Mouse (Mus musculus): Measurements from ENCODE around the gene Tmed9. TPM values are rescaled to one million over a fixed set of nuclear protein-coding genes. Genes with fewer than 3 reads are reported as not detected.

Gene Tmed9
- total and polyA plus RNA-seq, 3 experiments, result 64.5 to 95.7 (median 85.5) TPM

DNA sequence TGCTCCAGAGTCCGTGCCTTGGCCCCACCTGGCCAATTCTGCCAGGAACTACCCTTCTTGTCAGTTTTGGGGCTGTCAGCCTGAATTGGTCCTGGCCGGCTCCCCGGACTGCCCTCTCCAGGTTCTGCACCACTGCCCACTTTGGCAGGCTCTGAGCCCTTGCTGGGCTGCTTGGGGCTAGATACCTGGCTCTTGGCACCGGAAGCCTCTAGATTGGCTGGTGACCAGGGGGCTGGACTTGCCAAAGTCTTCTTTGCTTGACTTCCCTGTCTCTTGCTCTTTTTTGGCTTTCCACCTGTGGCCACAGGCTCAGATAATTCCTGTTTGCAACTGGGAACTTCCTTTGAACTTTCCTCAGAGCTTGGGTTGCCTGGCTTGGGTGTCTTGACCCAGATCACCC, 30.6 kb upstream of the Tmed9 start:
- WGBS, result 88% methylated on average over 4 of the region's 4 CpGs
- Histone ChIP-seq H3K27ac (no peak overlapping the region), H3K27me3 (ENCODE audit: control insufficient read depth, insufficient read depth, low read length) (no peaks in the 10 kb centered on the region), H3K4me3 (no peak overlapping the region), H3K79me2 (replicated peaks; ENCODE audit: control insufficient read depth, insufficient read depth, low read length) (no peaks in the 10 kb centered on the region), H3K9ac (ENCODE audit: low read depth, low read length) (no peak overlapping the region), H3K4me1 (ENCODE audit: control insufficient read depth, insufficient read depth, low read length) (no peaks in the 10 kb centered on the region), H3K36me3 (ENCODE audit: control insufficient read depth, insufficient read depth, low read length) (no peaks in the 10 kb centered on the region)
- intact Hi-C loops (cut with DNase I), result no loop called here
- DNase-seq, result no peak
- TF ChIP-seq POLR2A (IDR thresholded peaks at IDR 0.05; ENCODE audit: insufficient read depth, low read depth, low read length), result no peak
- no peak for TF ChIP-seq CTCF (IDR thresholded peaks at IDR 0.05)
- TF ChIP-seq EP300 (IDR thresholded peaks at IDR 0.05; ENCODE audit: insufficient read depth, low read depth, low read length), result no peak

DNA sequence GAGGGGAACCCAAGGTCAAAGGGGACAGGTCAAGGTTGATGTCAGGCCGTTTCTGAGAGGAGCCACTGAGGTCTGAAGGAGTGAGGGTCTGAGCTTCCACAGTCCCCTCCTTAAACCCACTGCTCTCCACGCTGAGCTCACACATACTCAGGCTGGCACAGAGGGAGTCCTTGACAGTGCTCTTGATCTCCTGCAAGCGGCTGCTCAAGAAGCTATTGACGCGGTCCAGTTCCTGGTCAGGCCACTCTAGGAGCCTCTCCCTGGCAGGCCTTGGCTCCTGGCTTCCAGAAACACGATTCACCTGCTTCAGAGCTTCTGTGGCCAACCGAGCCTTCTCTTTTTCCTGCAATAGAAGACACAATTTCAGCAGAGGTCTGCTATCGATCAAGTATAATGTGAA, 30.1 kb upstream of the Tmed9 start:
- Histone ChIP-seq H3K9ac (ENCODE audit: low read depth, low read length) (no peak overlapping the region), H3K36me3 (ENCODE audit: control insufficient read depth, insufficient read depth, low read length) (no peaks in the 10 kb centered on the region)

DNA sequence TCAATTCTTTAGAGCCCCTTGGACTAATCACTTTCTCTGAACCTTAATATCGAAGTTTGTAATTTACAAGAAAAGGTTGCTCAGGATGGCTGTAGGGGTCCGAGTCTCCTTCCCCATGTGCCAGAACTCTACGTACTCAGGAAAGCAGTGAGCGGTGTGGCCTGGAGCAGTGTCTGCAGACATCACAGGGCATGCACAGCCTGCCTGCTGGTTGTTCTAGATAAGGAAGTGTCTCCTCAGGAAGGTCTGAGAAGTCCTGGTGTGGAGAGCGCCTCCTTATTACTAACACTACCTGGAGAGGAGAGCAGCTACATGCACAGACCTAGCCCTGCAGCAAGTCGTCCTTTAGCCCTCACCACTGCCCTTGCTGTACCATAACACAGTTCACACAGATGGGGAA, 28.7 kb upstream of the Tmed9 start:
- H3K9ac ChIP-seq (ENCODE audit: low read depth, low read length), result no peak overlapping the region
- no peaks in the 10 kb centered on the region for H3K36me3 ChIP-seq (ENCODE audit: control insufficient read depth, insufficient read depth, low read length)
- H3K4me3 ChIP-seq, result no peak overlapping the region
- no peak for DNase-seq
- H3K79me2 ChIP-seq (replicated peaks; ENCODE audit: control insufficient read depth, insufficient read depth, low read length), result no peaks in the 10 kb centered on the region
- 88% methylated on average over 6 of the region's 6 CpGs for WGBS
- intact Hi-C loops (cut with DNase I), result no loop called here
- H3K4me1 ChIP-seq (ENCODE audit: control insufficient read depth, insufficient read depth, low read length), result no peaks in the 10 kb centered on the region
- H3K27me3 ChIP-seq (ENCODE audit: control insufficient read depth, insufficient read depth, low read length), result no peaks in the 10 kb centered on the region
- TF ChIP-seq CTCF (IDR thresholded peaks at IDR 0.05), result no peak
- TF ChIP-seq EP300 (IDR thresholded peaks at IDR 0.05; ENCODE audit: insufficient read depth, low read depth, low read length), result no peak
- TF ChIP-seq POLR2A (IDR thresholded peaks at IDR 0.05; ENCODE audit: insufficient read depth, low read depth, low read length), result no peak
- no peak overlapping the region for H3K27ac ChIP-seq

More for the DNA sequence above, 30.1 kb upstream of the Tmed9 start:
- DNase-seq, result no peak
- H3K27ac ChIP-seq, result no peak overlapping the region
- no peaks in the 10 kb centered on the region for H3K27me3 ChIP-seq (ENCODE audit: control insufficient read depth, insufficient read depth, low read length)
- H3K4me1 ChIP-seq (ENCODE audit: control insufficient read depth, insufficient read depth, low read length), result no peaks in the 10 kb centered on the region
- intact Hi-C loops (cut with DNase I), result no loop called here
- no peaks in the 10 kb centered on the region for H3K79me2 ChIP-seq (replicated peaks; ENCODE audit: control insufficient read depth, insufficient read depth, low read length)
- TF ChIP-seq EP300 (IDR thresholded peaks at IDR 0.05; ENCODE audit: insufficient read depth, low read depth, low read length) (no peak), CTCF (IDR thresholded peaks at IDR 0.05) (no peak), POLR2A (IDR thresholded peaks at IDR 0.05; ENCODE audit: insufficient read depth, low read depth, low read length) (no peak)
- no peak overlapping the region for H3K4me3 ChIP-seq
- 90% methylated on average over 8 of the region's 8 CpGs for WGBS

DNA sequence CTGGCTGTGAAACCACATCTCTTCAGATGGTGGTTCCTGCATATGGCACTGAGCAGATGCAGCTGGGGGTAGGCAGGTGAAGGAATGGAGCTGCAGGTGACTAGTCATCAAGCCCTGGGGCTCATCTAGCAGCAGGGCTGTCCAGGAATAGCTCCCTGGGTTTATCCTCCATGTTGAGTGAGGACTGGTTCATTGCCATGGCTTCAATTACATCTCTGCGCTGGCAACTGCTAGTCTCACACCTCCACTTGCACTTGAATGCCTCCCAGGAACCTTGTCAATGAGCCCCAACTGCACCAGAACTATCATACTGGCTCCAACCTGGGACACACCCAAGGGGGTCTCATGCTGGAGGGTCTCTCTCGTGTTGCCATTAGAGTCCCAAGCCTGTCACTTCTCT, 25.6 kb upstream of the Tmed9 start:
- DNase-seq, result no peak
- no peaks in the 10 kb centered on the region for H3K4me1 ChIP-seq (ENCODE audit: control insufficient read depth, insufficient read depth, low read length)
- intact Hi-C loops (cut with DNase I), result no loop called here
- 89% methylated on average over 2 of the region's 2 CpGs for WGBS
- no peaks in the 10 kb centered on the region for H3K27me3 ChIP-seq (ENCODE audit: control insufficient read depth, insufficient read depth, low read length)
- no peak for TF ChIP-seq EP300 (IDR thresholded peaks at IDR 0.05; ENCODE audit: insufficient read depth, low read depth, low read length)
- no peak for TF ChIP-seq CTCF (IDR thresholded peaks at IDR 0.05)
- TF ChIP-seq POLR2A (IDR thresholded peaks at IDR 0.05; ENCODE audit: insufficient read depth, low read depth, low read length), result no peak
- H3K9ac ChIP-seq (ENCODE audit: low read depth, low read length), result no peak overlapping the region
- H3K27ac ChIP-seq, result no peak overlapping the region
- H3K4me3 ChIP-seq, result no peak overlapping the region
- no peaks in the 10 kb centered on the region for H3K79me2 ChIP-seq (replicated peaks; ENCODE audit: control insufficient read depth, insufficient read depth, low read length)
- no peaks in the 10 kb centered on the region for H3K36me3 ChIP-seq (ENCODE audit: control insufficient read depth, insufficient read depth, low read length)

DNA sequence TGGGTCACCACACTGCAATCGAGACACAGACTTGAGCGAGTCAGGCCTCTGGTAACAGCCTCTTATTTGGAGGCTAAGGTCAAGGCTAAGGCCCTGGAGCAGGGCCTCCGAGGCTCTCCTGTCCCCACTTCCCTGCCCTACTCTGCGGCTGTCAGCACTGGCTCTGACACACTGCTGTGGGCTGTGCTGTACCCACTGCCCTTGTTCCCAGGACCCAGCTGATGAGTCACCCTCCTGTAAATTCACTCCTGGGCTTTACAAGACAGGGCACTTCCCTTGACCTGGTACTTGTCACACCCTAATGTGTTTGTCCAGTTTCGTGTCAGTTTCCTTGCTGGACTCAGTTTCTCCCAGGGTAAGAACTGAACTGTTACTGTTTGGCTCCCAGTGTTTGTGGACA, 25.1 kb upstream of the Tmed9 start:
- no peaks in the 10 kb centered on the region for H3K4me1 ChIP-seq (ENCODE audit: control insufficient read depth, insufficient read depth, low read length)
- no peak overlapping the region for H3K27ac ChIP-seq
- TF ChIP-seq EP300 (IDR thresholded peaks at IDR 0.05; ENCODE audit: insufficient read depth, low read depth, low read length), result no peak
- no peak for TF ChIP-seq CTCF (IDR thresholded peaks at IDR 0.05)
- TF ChIP-seq POLR2A (IDR thresholded peaks at IDR 0.05; ENCODE audit: insufficient read depth, low read depth, low read length), result no peak
- H3K36me3 ChIP-seq (ENCODE audit: control insufficient read depth, insufficient read depth, low read length), result no peaks in the 10 kb centered on the region
- no peak overlapping the region for H3K4me3 ChIP-seq
- no peak overlapping the region for H3K9ac ChIP-seq (ENCODE audit: low read depth, low read length)
- intact Hi-C loops (cut with DNase I), result no loop called here
- no peaks in the 10 kb centered on the region for H3K79me2 ChIP-seq (replicated peaks; ENCODE audit: control insufficient read depth, insufficient read depth, low read length)
- 83% methylated on average over 5 of the region's 5 CpGs for WGBS
- no peaks in the 10 kb centered on the region for H3K27me3 ChIP-seq (ENCODE audit: control insufficient read depth, insufficient read depth, low read length)
- DNase-seq, result no peak

DNA sequence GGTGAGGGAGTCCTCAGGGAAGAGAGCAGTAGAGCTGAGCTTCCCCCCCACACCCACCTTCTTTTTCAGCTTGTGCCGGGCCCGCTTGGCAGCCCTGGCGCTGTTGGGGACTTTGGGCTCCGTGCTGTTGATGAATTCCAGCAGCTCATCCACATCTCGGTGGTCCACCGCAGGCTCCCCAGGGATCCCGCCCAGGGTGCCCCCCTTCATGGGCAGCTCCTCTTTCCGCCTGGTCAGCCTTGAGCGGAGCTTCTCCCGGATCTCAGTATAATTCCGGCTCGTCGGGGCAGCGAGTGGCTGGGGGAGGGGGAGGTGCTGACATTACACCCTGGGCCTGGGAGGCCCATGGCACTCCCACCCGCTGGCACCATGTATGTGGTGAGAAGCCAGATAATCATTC, 24.5 kb upstream of the Tmed9 start:
- no peak overlapping the region for H3K27ac ChIP-seq
- no peaks in the 10 kb centered on the region for H3K27me3 ChIP-seq (ENCODE audit: control insufficient read depth, insufficient read depth, low read length)
- H3K4me3 ChIP-seq, result no peak overlapping the region
- intact Hi-C loops (cut with DNase I), result no loop called here
- no peak overlapping the region for H3K9ac ChIP-seq (ENCODE audit: low read depth, low read length)
- no peaks in the 10 kb centered on the region for H3K4me1 ChIP-seq (ENCODE audit: control insufficient read depth, insufficient read depth, low read length)
- 87% methylated on average over 15 of the region's 15 CpGs for WGBS
- TF ChIP-seq CTCF (IDR thresholded peaks at IDR 0.05) (no peak), POLR2A (IDR thresholded peaks at IDR 0.05; ENCODE audit: insufficient read depth, low read depth, low read length) (no peak), EP300 (IDR thresholded peaks at IDR 0.05; ENCODE audit: insufficient read depth, low read depth, low read length) (no peak)
- no peaks in the 10 kb centered on the region for H3K36me3 ChIP-seq (ENCODE audit: control insufficient read depth, insufficient read depth, low read length)
- DNase-seq, result no peak
- H3K79me2 ChIP-seq (replicated peaks; ENCODE audit: control insufficient read depth, insufficient read depth, low read length), result no peaks in the 10 kb centered on the region
